Mouse (Mus musculus): ENCODE data around the gene Tnrc6a.

Gene Tnrc6a

GRCm38 (mm10) chr7:123235449-123235848 lies 111.8 kb downstream of the Tnrc6a start:
- DNase-seq (ENCODE audit: low spot score in 2 of 2): no peak

- DNase-seq (ENCODE audit: low spot score in 2 of 2): no peak
Observed at GRCm38 (mm10) chr7:123238621-123239020, 114.9 kb downstream of the Tnrc6a start.

GRCm38 (mm10) chr7:123240064-123240463 lies 116.4 kb downstream of the Tnrc6a start:
- no peak for DNase-seq (ENCODE audit: low spot score in 2 of 2)

- no peak for DNase-seq (ENCODE audit: low spot score in 2 of 2)
Observed at GRCm38 (mm10) chr7:123242241-123242640, 118.6 kb downstream of the Tnrc6a start.

GRCm38 (mm10) chr7:123244833-123245232 lies 121.1 kb downstream of the Tnrc6a start:
- no peak for DNase-seq (ENCODE audit: low spot score in 2 of 2)
